Mouse (Mus musculus): Measurements from ENCODE around the gene Pptc7.

Pptc7 gene

GRCm38 (mm10) chr5:122267899-122268298 lies 16.3 kb upstream of the Pptc7 start:
- peak; percentile 89 for DNase-seq

GRCm38 (mm10) chr5:122268858-122269604 lies 15.1 kb upstream of the Pptc7 start:
- DNase-seq, result no peak

- no peak for DNase-seq
Observed at GRCm38 (mm10) chr5:122272821-122273220, 11.3 kb upstream of the Pptc7 start.

GRCm38 (mm10) chr5:122274785-122275184 lies 9.4 kb upstream of the Pptc7 start:
- DNase-seq, result peak; percentile 85

GRCm38 (mm10) chr5:122278946-122279345 lies 5.2 kb upstream of the Pptc7 start:
- DNase-seq, result no peak

- no peak for DNase-seq
Observed at GRCm38 (mm10) chr5:122279799-122280421, 4.3 kb upstream of the Pptc7 start.

- DNase-seq, result no peak
Observed at GRCm38 (mm10) chr5:122280422-122280826, 3.7 kb upstream of the Pptc7 start.

- DNase-seq, result no peak
Observed at GRCm38 (mm10) chr5:122280827-122281462, 3.2 kb upstream of the Pptc7 start.

GRCm38 (mm10) chr5:122283828-122284182 lies 360 bp upstream of the Pptc7 start:
- no peak for DNase-seq

- DNase-seq, result peak; percentile 81
Observed at GRCm38 (mm10) chr5:122285029-122285766, 1.0 kb downstream of the Pptc7 start.

GRCm38 (mm10) chr5:122285767-122286150 lies 1.6 kb downstream of the Pptc7 start:
- DNase-seq, result no peak

GRCm38 (mm10) chr5:122286191-122286590 lies 2.0 kb downstream of the Pptc7 start:
- peak; percentile 55 for DNase-seq

- no peak for DNase-seq
Observed at GRCm38 (mm10) chr5:122287026-122287425, 2.9 kb downstream of the Pptc7 start.

GRCm38 (mm10) chr5:122288147-122288811 lies 4.1 kb downstream of the Pptc7 start:
- DNase-seq, result no peak

- peak; percentile 62 for DNase-seq
Observed at GRCm38 (mm10) chr5:122291149-122291548, 7.0 kb downstream of the Pptc7 start.

GRCm38 (mm10) chr5:122291553-122292339 lies 7.6 kb downstream of the Pptc7 start:
- DNase-seq, result no peak

GRCm38 (mm10) chr5:122293131-122293530 lies 9.0 kb downstream of the Pptc7 start:
- DNase-seq, result no peak

- peak; percentile 34 for DNase-seq
Observed at GRCm38 (mm10) chr5:122294219-122294735, 10.1 kb downstream of the Pptc7 start.

GRCm38 (mm10) chr5:122295113-122295935 lies 11.2 kb downstream of the Pptc7 start:
- peak; percentile 59 for DNase-seq

- no peak for DNase-seq
Observed at GRCm38 (mm10) chr5:122300071-122300518, 15.9 kb downstream of the Pptc7 start.
